Mouse (Mus musculus): ENCODE measurements around the gene B3gnt2.

DNA sequence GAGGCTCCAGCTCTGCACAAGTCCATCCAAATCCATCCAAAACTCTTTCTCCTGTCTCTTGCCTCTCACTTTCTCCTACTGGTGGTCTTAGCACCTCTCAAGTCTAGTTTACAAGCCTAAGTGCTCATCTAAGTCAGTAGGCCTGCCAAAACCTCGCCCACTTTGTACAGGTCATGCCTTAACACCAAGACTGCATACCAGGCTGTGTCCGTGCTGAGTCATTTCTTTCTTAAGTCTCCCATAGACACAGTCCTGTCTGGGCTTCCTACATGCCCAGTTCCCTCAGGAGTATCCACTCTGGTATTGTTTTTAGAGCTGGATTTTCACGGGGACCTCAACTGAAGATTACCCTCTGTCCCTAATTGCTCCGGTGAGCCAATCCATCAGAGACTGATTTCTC, 127.9 kb downstream of the B3gnt2 start:
- no peak for TF ChIP-seq CTCF (IDR thresholded peaks at IDR 0.05; ENCODE audit: borderline replicate concordance, insufficient read depth, low read length)
- TF ChIP-seq POLR2A (IDR thresholded peaks at IDR 0.05; ENCODE audit: low read depth, low read length): no peak

All from embryonic fibroblast, embryonic 13.5 days (primary cell).